Mouse (Mus musculus) heart, postnatal 4 days (tissue): Measurements from ENCODE around the gene Cap2. TPM values are rescaled to one million over a fixed set of nuclear protein-coding genes. Genes with fewer than 3 reads are reported as not detected.

Experiments
- total RNA-seq, 2 experiments: library from RNA; stranded (reverse); gene quantifications; 2 replicates each; pipeline ENCODE4 v1.2.3; 2021

Cap2 gene
- total RNA-seq, 2 experiments from 2014 or later = 182 to 185 TPM

Other genes starting within 250 kb of the Cap2 start
- under 1 TPM; 0.18 to 0.45 TPM for gene Stmnd1, start 228.1 kb upstream of the Cap2 start, total RNA-seq
- gene Rbm24, start 83.4 kb upstream of the Cap2 start, total RNA-seq = 100 to 1,000 TPM; 262 to 288 TPM
- 10 to 100 TPM; 46.3 to 47.7 TPM for gene Fam8a1, start 167.7 kb downstream of the Cap2 start, total RNA-seq
- gene Nup153, start 226.1 kb downstream of the Cap2 start, total RNA-seq = 10 to 100 TPM; 59.6 to 60.6 TPM